Mouse (Mus musculus) hindbrain, embryonic 12.5 days (tissue): ENCODE data around the gene Nol9. TPM values are rescaled to one million over a fixed set of nuclear protein-coding genes. Genes with fewer than 3 reads are reported as not detected.

ENCODE experiments used
- ATAC-seq: fragments of 200-750 bp; cut with Nextera tagmentation; 2 replicates; pipeline ENCODE4 v1.8.0; 2017; ENCODE audit warnings: moderate TSS enrichment; ENCODE audit not compliant: low FRiP score
- H3K27ac ChIP-seq: fragments of 300-500 bp; sonication (generic); 2 replicates; pipeline ENCODE4 v1.5.1; 2016; ENCODE audit warnings: mild to moderate bottlenecking
- H3K27me3 ChIP-seq: fragments of 300-500 bp; sonication (generic); 2 replicates; pipeline ENCODE4 v1.6.1; 2016; ENCODE audit warnings: mild to moderate bottlenecking
- H3K36me3 ChIP-seq: fragments of 300-500 bp; sonication (generic); 2 replicates; pipeline ENCODE4 v1.6.1; 2016; ENCODE audit warnings: mild to moderate bottlenecking
- H3K4me1 ChIP-seq: fragments of 300-500 bp; sonication (generic); 2 replicates; pipeline ENCODE4 v1.6.1; 2016
- H3K4me2 ChIP-seq: fragments of 300-500 bp; sonication (generic); replicated peaks from 2 replicates; pipeline ENCODE4 v1.6.1; 2016; ENCODE audit warnings: mild to moderate bottlenecking
- H3K4me3 ChIP-seq: fragments of 300-500 bp; sonication (generic); 2 replicates; pipeline ENCODE4 v1.5.1; 2016; ENCODE audit warnings: mild to moderate bottlenecking
- H3K9ac ChIP-seq: fragments of 300-500 bp; sonication (generic); 2 replicates; pipeline ENCODE4 v1.6.1; 2016; ENCODE audit warnings: mild to moderate bottlenecking, moderate library complexity
- H3K9me3 ChIP-seq: fragments of 300-500 bp; sonication (generic); replicated peaks from 2 replicates; pipeline ENCODE4 v1.6.1; 2016; ENCODE audit warnings: mild to moderate bottlenecking
- WGBS: fragments of 180-500 bp; shearing (Covaris S2); methylation state at CpG from one replicate; pipeline ENCODE4 v1.1.7; 2016; 5-methylcytosine and 5-hydroxymethylcytosine counted together
- polyA plus RNA-seq: library from polyadenylated mRNA; unstranded; fragments of >200 nt; fragmentation: Nextera tagmentation; extraction: Ambion mirVana; gene quantifications from 2 replicates; pipeline ENCODE4 v1.2.1, GENCODE M21; 2016

Nol9 gene
- polyA plus RNA-seq, 1 experiment from 2014 or later, result 32.6 TPM

DNA sequence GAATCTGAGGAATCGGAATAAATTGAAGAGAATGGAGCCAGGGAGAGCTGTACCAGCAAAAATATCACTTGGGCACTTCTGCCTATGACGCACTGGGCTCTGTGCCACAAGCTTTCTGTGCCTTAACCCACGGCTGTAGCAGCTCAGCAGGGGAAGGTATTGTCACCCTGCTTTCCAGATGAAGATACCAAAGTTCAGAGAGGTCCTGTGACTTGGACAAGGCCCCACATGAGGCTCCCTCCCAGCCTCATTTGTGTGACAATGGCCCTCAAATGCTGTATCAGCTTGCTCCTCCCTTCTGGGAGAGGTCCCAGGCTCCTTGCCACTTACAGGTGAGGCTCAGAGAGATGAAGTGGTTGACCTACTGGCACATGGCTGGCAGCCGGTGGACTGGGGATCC lies 49.0 kb downstream of the Nol9 start:
- no peak overlapping the region; the same call in 1 of the 2 replicates for H3K4me3 ChIP-seq
- no peak for ATAC-seq
- WGBS, result 47% methylated on average over 4 of the region's 4 CpGs
- peak overlapping the region; percentile 76 for H3K4me2 ChIP-seq
- no peaks in the 10 kb centered on the region for H3K36me3 ChIP-seq
- peaks cover 33% of the 10 kb centered on the region for H3K4me1 ChIP-seq
- no peak overlapping the region for H3K27ac ChIP-seq
- no peaks in the 10 kb centered on the region for H3K9me3 ChIP-seq
- peaks cover 3% of the 10 kb centered on the region; the same call in 1 of the 2 replicates for H3K27me3 ChIP-seq
- H3K9ac ChIP-seq, result no peak overlapping the region; the same call in 1 of the 2 replicates

DNA sequence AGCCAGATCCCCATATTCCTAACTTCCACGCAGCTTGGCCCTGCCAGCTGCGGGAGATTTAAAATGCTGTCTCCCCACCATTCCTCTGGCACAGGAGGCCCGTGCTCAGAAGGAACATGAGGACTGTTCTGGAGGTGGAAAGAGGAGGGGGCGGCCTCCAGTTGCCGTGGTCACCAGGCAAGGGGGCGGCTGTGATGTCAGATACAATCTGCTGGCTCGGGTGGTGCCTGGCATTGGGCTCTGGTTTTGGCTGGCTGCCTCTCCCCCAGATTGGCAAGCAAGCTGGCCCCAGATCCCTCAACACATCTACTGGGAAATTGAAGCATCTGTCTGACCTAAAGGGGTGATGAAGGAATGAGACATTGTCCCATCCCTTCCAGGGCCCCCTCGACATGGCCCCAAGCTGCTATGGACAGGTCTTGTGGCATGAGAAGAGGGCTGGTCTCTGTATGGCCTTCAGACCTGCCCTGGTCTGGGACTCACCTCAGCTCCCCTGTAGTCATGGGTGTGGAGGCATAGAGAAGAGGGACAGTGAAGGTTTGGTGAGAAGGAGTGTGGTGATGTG lies 49.5 kb downstream of the Nol9 start:
- Histone ChIP-seq H3K4me3 (no peak overlapping the region), H3K36me3 (no peaks in the 10 kb centered on the region), H3K4me1 (peaks cover 33% of the 10 kb centered on the region), H3K27me3 (peaks cover 3% of the 10 kb centered on the region; the same call in 1 of the 2 replicates), H3K9ac (no peak overlapping the region; the same call in 1 of the 2 replicates), H3K4me2 (peak overlapping the region; percentile 76; the same call in 1 of the 2 replicates), H3K27ac (no peak overlapping the region), H3K9me3 (no peaks in the 10 kb centered on the region)
- ATAC-seq, result no peak
- 42% methylated on average over 8 of the region's 8 CpGs for WGBS

DNA sequence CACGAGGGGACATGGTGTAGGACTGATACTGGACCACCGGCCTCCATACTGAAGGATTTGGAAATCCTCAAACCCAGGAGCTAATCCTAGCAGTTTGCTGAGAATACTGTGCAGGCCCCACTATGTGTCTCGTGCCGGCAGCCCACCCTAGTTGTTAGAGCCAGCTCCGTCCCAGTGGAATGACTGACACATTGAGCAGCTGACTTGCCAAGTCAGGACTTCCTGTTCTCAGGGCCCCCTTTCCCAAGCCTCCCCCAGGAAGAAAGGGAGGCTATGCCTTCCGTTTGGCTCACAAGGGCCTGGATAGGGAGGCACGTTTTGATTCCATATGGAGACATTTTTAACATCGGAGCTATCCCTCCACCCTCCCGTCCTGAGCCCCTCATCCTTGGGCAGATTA lies 51.1 kb downstream of the Nol9 start:
- no peaks in the 10 kb centered on the region for H3K9me3 ChIP-seq
- H3K27me3 ChIP-seq, result 0 out of 2 replicates have a peak, but pooled peaks cover 3% of the 10 kb centered on the region
- H3K4me1 ChIP-seq, result peaks cover 33% of the 10 kb centered on the region
- WGBS, result 82% methylated on average over 9 of the region's 9 CpGs
- H3K27ac ChIP-seq, result no peak overlapping the region
- H3K4me3 ChIP-seq, result no peak overlapping the region
- H3K36me3 ChIP-seq, result no peaks in the 10 kb centered on the region
- H3K4me2 ChIP-seq, result no peak overlapping the region
- ATAC-seq, result no peak
- no peak overlapping the region for H3K9ac ChIP-seq

DNA sequence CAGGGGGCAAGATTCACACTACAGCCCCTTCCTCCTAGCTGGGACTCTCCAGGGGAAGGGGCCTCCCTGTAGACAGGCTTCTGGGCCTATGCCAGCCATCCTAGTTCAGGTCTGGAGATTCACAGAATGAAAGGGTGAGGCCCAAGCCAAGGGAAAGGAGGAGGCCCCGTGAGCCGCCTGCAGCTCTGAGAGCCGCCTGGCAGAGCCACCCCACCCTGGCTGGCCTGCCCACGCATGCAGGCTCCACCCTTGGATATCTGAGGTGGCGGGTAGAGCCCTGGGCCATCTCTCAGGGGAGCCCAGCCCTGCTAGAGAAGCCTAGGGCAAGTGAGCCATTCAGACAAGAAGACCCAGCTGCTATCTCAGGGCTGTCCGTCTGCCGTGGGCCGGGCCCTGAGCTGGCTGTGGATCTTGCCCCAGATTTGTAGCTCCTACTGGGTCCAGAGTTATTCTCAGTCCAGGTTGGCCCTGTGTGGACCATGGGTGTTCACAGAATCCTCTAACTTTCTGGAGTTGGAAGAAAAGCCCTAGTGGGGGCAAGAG lies 53.7 kb downstream of the Nol9 start:
- no peaks in the 10 kb centered on the region; the same call in 1 of the 2 replicates for H3K27me3 ChIP-seq
- peaks cover 40% of the 10 kb centered on the region for H3K4me1 ChIP-seq
- ATAC-seq, result no peak
- H3K9ac ChIP-seq, result no peak overlapping the region
- no peaks in the 10 kb centered on the region for H3K36me3 ChIP-seq
- H3K9me3 ChIP-seq, result no peaks in the 10 kb centered on the region
- WGBS, result 65% methylated on average over 8 of the region's 8 CpGs
- H3K27ac ChIP-seq, result no peak overlapping the region
- H3K4me3 ChIP-seq, result no peak overlapping the region
- H3K4me2 ChIP-seq, result no peak overlapping the region

DNA sequence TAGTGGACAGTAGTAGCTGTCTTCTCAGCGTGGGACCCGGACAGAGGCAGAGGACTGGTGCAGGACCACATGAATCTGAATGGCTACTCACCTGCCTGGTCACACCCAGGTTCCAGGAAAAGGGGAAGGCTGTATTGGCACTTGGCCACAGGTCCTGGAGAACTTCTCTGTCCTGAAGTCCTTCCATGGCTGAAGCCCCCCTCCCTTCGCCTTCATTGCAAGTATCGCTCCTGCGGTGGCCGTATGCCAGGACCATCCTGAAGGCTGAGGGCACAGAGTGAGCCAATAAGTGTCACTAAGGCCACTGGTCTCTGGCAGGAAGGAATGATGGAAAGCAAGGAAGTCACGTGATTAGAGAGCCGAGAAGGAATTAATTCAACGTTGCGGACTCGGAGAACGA lies 55.1 kb downstream of the Nol9 start:
- ATAC-seq, result no peak
- Histone ChIP-seq H3K27ac (no peak overlapping the region), H3K27me3 (no peaks in the 10 kb centered on the region; the same call in 1 of the 2 replicates), H3K36me3 (no peaks in the 10 kb centered on the region), H3K4me1 (peaks cover 36% of the 10 kb centered on the region), H3K9ac (no peak overlapping the region), H3K9me3 (no peaks in the 10 kb centered on the region), H3K4me2 (no peak overlapping the region), H3K4me3 (no peak overlapping the region)
- WGBS, result 90% methylated on average over 12 of the region's 12 CpGs

DNA sequence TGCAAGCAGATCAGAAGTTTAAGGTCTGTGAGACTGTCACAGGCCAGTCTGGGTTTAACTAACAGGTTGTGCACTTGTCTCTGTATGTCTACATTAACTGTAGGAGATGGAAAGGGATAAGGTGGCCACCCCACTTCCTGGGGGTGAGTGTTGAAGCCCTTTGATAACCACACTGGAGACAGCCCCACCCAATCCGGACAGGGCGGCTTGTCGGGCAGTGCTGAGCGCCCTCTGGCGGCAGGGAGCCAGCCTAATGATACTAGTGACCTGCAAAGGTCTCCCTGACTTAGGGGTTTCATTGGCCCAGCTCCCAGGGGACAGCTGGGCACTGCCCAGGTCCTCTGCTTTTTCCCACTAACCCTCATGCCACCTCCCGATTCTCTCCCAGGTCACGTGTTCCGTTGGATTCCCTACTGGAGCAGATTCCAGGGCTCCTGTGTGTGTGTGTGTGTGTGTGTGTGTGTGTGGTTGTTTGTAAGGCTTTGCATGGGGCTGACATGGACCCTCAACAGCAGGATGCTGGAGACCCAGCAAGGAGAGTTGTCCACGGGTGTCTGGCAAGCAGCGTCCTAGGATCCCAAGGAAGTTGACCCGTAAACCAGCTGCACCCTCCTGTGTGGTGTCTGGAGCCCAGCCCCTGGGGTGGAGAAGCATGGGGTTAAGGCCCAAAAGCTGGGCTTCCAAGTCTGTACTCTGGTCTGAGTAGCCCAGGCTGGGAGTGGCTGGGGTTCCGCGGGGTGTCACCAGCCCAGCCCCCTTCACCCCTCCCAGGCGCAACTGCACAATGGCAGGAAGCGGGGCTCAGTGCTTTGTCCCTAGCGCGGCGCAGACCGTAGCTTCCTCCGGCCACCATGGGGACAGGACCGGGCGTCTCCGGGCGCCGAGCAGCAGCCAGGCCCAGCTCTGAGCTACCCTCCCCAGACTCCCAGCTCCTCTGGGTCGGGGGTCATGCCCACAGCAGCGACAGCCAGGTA lies 57.1 kb downstream of the Nol9 start:
- peaks cover 38% of the 10 kb centered on the region for H3K4me1 ChIP-seq
- H3K9me3 ChIP-seq, result no peaks in the 10 kb centered on the region
- ATAC-seq, result 0 out of 2 replicates have a peak, but pooled peaks have one; percentile 18
- WGBS, result 17% methylated on average over 27 of the region's 27 CpGs
- H3K4me2 ChIP-seq, result no peak overlapping the region; the same call in 1 of the 2 replicates
- no peaks in the 10 kb centered on the region for H3K36me3 ChIP-seq
- H3K4me3 ChIP-seq, result no peak overlapping the region
- no peak overlapping the region for H3K9ac ChIP-seq
- no peaks in the 10 kb centered on the region; the same call in 1 of the 2 replicates for H3K27me3 ChIP-seq
- H3K27ac ChIP-seq, result no peak overlapping the region

DNA sequence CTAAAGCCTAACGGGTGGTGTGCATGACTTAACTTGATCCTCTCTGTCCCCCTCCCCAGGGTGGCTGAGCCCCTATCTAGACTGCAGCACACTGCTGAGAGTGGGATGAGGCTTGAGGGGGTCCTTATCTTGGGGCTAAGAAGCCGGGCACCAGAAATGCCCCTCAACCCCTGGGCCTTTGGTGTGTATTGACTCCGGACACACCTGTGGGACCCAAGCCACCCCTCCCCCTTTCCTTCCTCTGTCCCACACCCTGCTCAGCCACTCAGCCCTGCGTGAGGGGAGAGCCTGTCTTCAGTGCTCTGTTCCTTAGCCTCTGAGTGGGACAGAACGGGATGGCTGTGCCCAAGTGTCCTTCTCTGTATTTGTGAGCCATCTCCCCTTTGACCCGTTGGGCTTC lies 57.8 kb downstream of the Nol9 start:
- H3K4me2 ChIP-seq, result no peak overlapping the region; the same call in 1 of the 2 replicates
- WGBS, result 30% methylated on average over 6 of the region's 6 CpGs
- ATAC-seq, result 0 out of 2 replicates have a peak, but pooled peaks have one; percentile 18
- no peak overlapping the region for H3K27ac ChIP-seq
- H3K4me1 ChIP-seq, result peaks cover 40% of the 10 kb centered on the region
- no peak overlapping the region for H3K4me3 ChIP-seq
- H3K9me3 ChIP-seq, result no peaks in the 10 kb centered on the region
- H3K27me3 ChIP-seq, result no peaks in the 10 kb centered on the region; the same call in 1 of the 2 replicates
- H3K9ac ChIP-seq, result no peak overlapping the region
- H3K36me3 ChIP-seq, result 0 out of 2 replicates have a peak, but pooled peaks cover 3% of the 10 kb centered on the region

DNA sequence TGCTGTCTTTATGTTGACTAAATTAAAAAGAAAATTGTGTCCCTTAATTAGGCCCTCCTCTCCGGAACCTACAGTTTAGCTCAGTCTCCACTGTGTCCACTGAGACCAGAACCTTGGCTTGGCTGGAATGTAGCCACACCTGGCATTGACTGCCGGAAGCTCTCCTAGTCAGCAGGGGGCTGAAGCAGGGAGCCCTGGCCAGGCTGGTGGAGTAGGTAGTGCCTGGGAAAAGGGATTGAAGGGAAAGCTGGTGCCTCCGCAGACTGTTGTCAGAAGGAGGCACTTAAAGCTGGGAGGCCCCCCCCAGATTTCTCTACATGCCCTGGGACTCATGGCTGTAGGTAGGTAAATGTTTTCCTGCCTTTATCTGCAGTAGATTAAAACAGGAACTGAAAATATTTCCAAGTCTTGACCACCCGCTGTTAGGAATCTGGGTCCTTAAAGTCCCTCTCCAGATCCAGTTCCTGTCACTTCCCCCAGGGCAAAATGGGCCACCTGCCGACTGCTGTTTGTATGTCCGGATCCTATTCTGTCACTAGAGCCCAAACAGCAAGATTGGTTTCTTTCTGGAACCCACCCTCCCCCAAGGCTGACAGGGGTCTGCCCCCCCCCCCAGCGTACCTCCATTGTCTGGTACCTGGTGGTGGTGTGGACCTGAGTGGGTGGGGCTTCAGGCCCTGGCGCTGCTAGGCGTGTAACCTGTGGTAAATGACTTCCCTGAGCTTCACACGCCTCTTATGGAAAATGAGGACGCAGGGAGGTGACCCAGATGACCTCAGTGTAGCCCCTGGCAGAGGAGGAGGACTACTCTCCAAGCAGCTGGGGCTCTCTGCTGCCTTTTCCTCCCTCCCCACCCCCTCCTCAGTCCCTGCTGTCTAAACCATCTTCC lies 59.0 kb downstream of the Nol9 start:
- Histone ChIP-seq H3K4me3 (no peak overlapping the region), H3K9ac (no peak overlapping the region), H3K27me3 (no peaks in the 10 kb centered on the region; the same call in 1 of the 2 replicates), H3K36me3 (0 out of 2 replicates have a peak, but pooled peaks cover 9% of the 10 kb centered on the region), H3K4me2 (no peak overlapping the region), H3K27ac (no peak overlapping the region), H3K4me1 (peaks cover 31% of the 10 kb centered on the region), H3K9me3 (no peaks in the 10 kb centered on the region)
- no peak for ATAC-seq
- WGBS, result 19% methylated on average over 11 of the region's 11 CpGs

DNA sequence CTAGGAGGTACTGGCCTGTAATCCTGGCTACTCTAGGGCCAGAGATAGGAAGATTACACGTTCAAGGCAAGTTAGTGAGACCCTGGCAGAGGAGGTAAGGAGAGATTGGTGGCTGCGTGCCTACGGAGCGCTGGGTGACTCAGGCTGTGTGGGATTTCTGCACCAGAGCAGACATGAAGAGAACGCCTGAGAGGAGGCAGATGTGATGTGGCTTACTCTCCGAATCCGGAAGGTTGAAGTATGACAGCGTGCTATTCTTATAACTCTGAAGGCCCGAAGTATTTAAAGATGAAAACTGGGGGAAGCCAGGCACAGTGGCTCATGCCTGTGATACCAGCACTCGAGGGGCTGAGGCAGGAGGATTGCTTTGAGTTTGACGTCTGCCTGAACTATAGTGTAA lies 61.4 kb downstream of the Nol9 start:
- no peak overlapping the region for H3K9ac ChIP-seq
- 78% methylated on average over 11 of the region's 11 CpGs for WGBS
- no peak overlapping the region for H3K4me2 ChIP-seq
- peaks cover 22% of the 10 kb centered on the region for H3K36me3 ChIP-seq
- H3K9me3 ChIP-seq, result no peaks in the 10 kb centered on the region
- no peak overlapping the region for H3K4me3 ChIP-seq
- no peak overlapping the region for H3K27ac ChIP-seq
- H3K27me3 ChIP-seq, result no peaks in the 10 kb centered on the region; the same call in 1 of the 2 replicates
- no peak for ATAC-seq
- peaks cover 31% of the 10 kb centered on the region for H3K4me1 ChIP-seq

DNA sequence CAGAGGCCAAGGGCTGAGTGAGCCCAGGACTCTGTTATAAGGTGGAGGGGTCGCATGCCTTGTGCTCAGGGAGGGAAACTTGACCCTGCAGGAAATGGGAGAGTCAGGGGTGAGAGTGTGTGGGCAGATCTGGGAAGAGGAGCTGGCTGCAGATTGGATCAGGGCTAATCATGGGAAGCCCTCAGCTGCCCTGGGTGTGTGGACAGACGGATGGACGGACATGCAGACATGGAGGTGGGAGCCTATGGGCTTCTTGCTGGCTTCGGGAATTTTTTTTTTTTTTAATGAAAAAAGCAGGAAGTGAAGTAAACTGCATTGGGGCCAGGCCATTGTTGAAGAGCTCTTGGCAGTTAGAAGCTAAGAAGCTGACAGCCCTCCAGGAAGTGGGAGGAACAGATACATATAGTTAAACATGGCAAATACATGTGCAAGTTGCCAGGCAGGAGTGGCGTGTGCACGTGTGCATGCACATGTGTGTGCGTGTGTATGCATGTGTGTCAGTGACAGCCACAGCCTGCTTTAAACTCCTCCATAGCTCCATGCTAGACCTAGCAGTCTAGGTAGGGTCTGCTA lies 62.0 kb downstream of the Nol9 start:
- Histone ChIP-seq H3K4me3 (no peak overlapping the region), H3K36me3 (peaks cover 22% of the 10 kb centered on the region), H3K27me3 (peaks cover 1% of the 10 kb centered on the region; the same call in 1 of the 2 replicates), H3K4me2 (no peak overlapping the region), H3K9ac (no peak overlapping the region), H3K27ac (no peak overlapping the region), H3K9me3 (no peaks in the 10 kb centered on the region), H3K4me1 (peaks cover 29% of the 10 kb centered on the region)
- WGBS, result 76% methylated on average over 7 of the region's 7 CpGs
- no peak for ATAC-seq

DNA sequence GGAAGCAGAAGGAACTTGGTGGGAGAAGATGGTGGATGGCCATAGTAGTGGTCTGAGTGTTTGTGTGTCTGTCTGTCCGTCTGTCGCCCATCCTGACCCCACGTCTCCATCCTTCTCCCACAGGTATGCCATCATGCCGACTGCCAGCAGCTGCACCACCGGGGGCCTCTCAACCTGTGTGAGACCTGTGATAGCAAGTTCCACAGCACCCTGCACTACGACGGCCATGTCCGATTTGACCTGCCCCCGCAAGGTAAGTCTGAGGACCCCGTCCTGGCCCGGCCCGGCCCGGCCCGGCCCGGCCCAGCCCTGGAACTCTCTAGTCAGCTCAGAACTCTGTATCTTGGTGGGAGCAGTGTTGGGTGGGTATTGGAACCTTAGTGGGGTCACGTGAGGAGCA lies 62.8 kb downstream of the Nol9 start:
- no peak for ATAC-seq
- no peak overlapping the region for H3K9ac ChIP-seq
- peaks cover 5% of the 10 kb centered on the region; the same call in 1 of the 2 replicates for H3K27me3 ChIP-seq
- peaks cover 22% of the 10 kb centered on the region for H3K36me3 ChIP-seq
- peaks cover 22% of the 10 kb centered on the region for H3K4me1 ChIP-seq
- no peaks in the 10 kb centered on the region for H3K9me3 ChIP-seq
- WGBS, result 94% methylated on average over 16 of the region's 16 CpGs
- H3K4me2 ChIP-seq, result no peak overlapping the region
- no peak overlapping the region for H3K4me3 ChIP-seq
- no peak overlapping the region for H3K27ac ChIP-seq
